Mouse (Mus musculus): ENCODE results near the gene Map4k4.

- TF ChIP-seq GATA1 (IDR thresholded peaks at IDR 0.05; ENCODE audit: borderline replicate concordance, low read length) (no peak), FLI1 (IDR thresholded peaks at IDR 0.05; ENCODE audit: low read length) (no peak)
These were observed 162.7 kb downstream of the Map4k4 start for GRCm38 (mm10) chr1:40063409-40063808.

Data from megakaryocyte, embryonic 14.5 days (primary cell).